In the genomic region with DNA sequence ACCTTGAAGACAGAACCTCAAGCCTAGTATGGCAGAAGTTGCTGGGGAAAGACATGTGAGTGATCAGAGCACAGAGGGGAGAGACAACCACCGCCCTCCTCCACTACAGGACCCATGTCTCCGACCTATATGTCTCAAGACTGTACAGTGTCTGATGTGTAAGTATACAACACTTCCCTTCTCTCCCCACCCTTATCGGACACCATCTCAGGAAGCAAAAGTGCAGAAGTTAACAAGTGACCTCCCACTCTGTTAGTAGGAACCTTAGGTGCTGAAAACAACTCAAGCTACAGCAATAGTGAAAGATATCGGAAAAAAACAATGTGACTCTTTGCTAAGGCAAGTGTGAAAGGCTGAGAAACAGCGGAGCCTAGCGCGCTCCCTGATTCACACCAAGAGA, we compare ENCODE assay signal across 22 mouse cellular contexts. TPM values are rescaled to one million over a fixed set of nuclear protein-coding genes. Genes with fewer than 3 reads are reported as not detected.
DNase-seq lines count a peak whose midpoint lies in the region; ATAC-seq and TF ChIP-seq lines count a peak whose summit lies in the region.
"Had no signal": no experiment of that assay in that cellular context is flagged by ENCODE, and none has a peak within 500 bp of the region (broad histone marks: within the 10 kb centered on the region; RNA-seq: fewer than 3 reads in every experiment).

No protein-coding gene starts in this region.

- TF ChIP-seq POLR2A in lung, adult 2 months (IDR thresholded peaks at IDR 0.05; ENCODE audit: borderline replicate concordance, extremely low read depth, low read depth, low read length), result no peak

- peak; percentile 23 for ATAC-seq in activated CD4-positive, CD25-positive, alpha-beta regulatory T cell, adult 4 months
- peak; percentile 38 for ATAC-seq in inflammation-experienced regulatory T-cells, adult 6 months
- ATAC-seq in monocyte, adult 5-6 weeks (replicated peaks; ENCODE audit: insufficient number of reproducible peaks, low FRiP score, low TSS enrichment, poor library complexity, severe bottlenecking), result peak; percentile 71
- ATAC-seq: CD4-positive, CD25-positive, alpha-beta regulatory T cell, adult 4 months; forebrain, embryonic 13.5 days; forebrain, embryonic 15.5 days; forebrain, postnatal 0 days; Patski had no signal

- H3K4me1 ChIP-seq in lung, adult 2 months (ENCODE audit: control insufficient read depth, insufficient read depth, low read length), result 0 out of 2 replicates have a peak, but pooled peaks cover 2% of the 10 kb centered on the region
- H3K4me1 ChIP-seq: embryonic facial prominence, embryonic 12.5 days; forebrain, embryonic 13.5 days; forebrain, embryonic 15.5 days had no signal

- no peak for DNase-seq in lung, adult 2 months
- no peak for DNase-seq in heart, postnatal 10 days
- DNase-seq in cerebellum, postnatal 14 days, result no peak
- no peak for DNase-seq in urinary bladder, postnatal 4 days (ENCODE audit: low spot score in 2 of 2)
- DNase-seq: adrenal gland, adult 2 months; adrenal gland, postnatal 10 days; adrenal gland, postnatal 25 days; cerebellum, adult 11 months; cerebellum, adult 18-20 months; cerebellum, adult 8-10 months; cerebellum, adult 9-11 months; cerebellum, postnatal 25 days; forebrain, postnatal 0 days had no signal

- no peak overlapping the region for H3K4me3 ChIP-seq in lung, adult 2 months (replicated peaks; ENCODE audit: extremely low read depth, low read depth, low read length)
- H3K4me3 ChIP-seq: embryonic facial prominence, embryonic 10.5 days; embryonic facial prominence, embryonic 12.5 days; forebrain, embryonic 13.5 days; forebrain, embryonic 15.5 days had no signal

- intact Hi-C loops in heart, postnatal 10 days (cut with DNase I), result no loop called here

- 83% methylated on average over 7 of the region's 7 CpGs for WGBS in lung, adult 2 months

- no peak for TF ChIP-seq CTCF in lung, adult 2 months (IDR thresholded peaks at IDR 0.05; ENCODE audit: insufficient read depth, low read length)

RNA-seq across cellular contexts. Expression of gene Prep, which starts 40.1 kb away (rescaled TPM):
- polyA plus RNA-seq in activated CD4-positive, CD25-positive, alpha-beta regulatory T cell, adult 4 months (2017; shearing (Covaris generic)), result 1 to 10 TPM; 4.1 to 5.2 TPM
- 1 to 10 TPM; 1.9 to 5.7 (median 3.7) TPM for polyA plus RNA-seq in inflammation-experienced regulatory T-cells, adult 6 months (2017; shearing (Covaris generic))
- total RNA-seq in monocyte, adult 5-6 weeks (2017), result 6.9 to 8.3 TPM (median 8.2 TPM) in 3 replicates
- polyA plus RNA-seq in lung, adult 2 months (2012; rRNA removed), result 18.0 and 19.8 TPM in 2 replicates
- total RNA-seq in heart, postnatal 10 days (2021), result 10 to 100 TPM; 20.4 to 21.3 TPM
